Mouse (Mus musculus): ENCODE data around the gene Nlrc5. TPM values are rescaled to one million over a fixed set of nuclear protein-coding genes. Genes with fewer than 3 reads are reported as not detected.

Gene Nlrc5
- polyA plus RNA-seq, 1 experiment from 2014 or later: 0.28 TPM

DNA sequence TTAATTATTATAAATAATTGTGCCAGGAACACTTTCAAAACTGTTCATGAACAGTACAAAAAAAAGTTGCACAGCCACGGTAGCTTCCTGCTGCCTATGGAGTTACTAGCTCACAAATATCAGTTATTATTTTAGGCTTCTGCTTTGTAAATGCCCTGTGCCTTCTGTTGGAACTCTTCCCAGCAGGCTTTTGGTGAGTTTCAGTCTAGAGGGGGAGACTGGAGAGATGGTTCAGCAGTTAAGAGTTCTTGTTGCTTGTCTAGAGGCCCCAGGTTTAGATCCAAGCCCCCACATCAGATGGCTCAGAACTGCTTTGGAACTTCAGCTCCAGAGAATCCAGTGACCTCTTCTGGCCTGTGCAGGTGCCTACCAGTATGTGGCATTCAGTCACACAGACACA, 37.1 kb downstream of the Nlrc5 start:
- ATAC-seq (replicated peaks; ENCODE audit: insufficient number of reproducible peaks, insufficient read depth, low FRiP score, low read depth): no peak
- Histone ChIP-seq H3K27me3 (0 out of 2 replicates have a peak, but pooled peaks cover under 1% of the 10 kb centered on the region), H3K4me3 (no peak overlapping the region), H3K4me2 (no peak overlapping the region), H3K27ac (no peak overlapping the region), H3K36me3 (no peaks in the 10 kb centered on the region), H3K9me3 (replicated peaks) (no peaks in the 10 kb centered on the region), H3K4me1 (replicated peaks) (no peaks in the 10 kb centered on the region), H3K9ac (no peak overlapping the region)
- WGBS: 84% methylated on average over 1 of the region's 1 CpGs

GRCm38 (mm10) chr8:94472741-94473140, 38.6 kb downstream of the Nlrc5 start:
- Histone ChIP-seq H3K27me3 (0 out of 2 replicates have a peak, but pooled peaks cover 3% of the 10 kb centered on the region), H3K9ac (no peak overlapping the region), H3K36me3 (no peaks in the 10 kb centered on the region), H3K27ac (no peak overlapping the region), H3K4me2 (no peak overlapping the region), H3K4me1 (replicated peaks) (no peaks in the 10 kb centered on the region), H3K9me3 (replicated peaks) (no peaks in the 10 kb centered on the region), H3K4me3 (no peak overlapping the region)
- WGBS: 71% methylated on average over 8 of the region's 8 CpGs
- no peak for ATAC-seq (replicated peaks; ENCODE audit: insufficient number of reproducible peaks, insufficient read depth, low FRiP score, low read depth)

GRCm38 (mm10) chr8:94473431-94473830, 39.3 kb downstream of the Nlrc5 start:
- H3K27me3 ChIP-seq: 0 out of 2 replicates have a peak, but pooled peaks cover 3% of the 10 kb centered on the region
- no peak overlapping the region for H3K4me2 ChIP-seq
- H3K4me1 ChIP-seq (replicated peaks): no peaks in the 10 kb centered on the region
- no peak overlapping the region for H3K4me3 ChIP-seq
- ATAC-seq (replicated peaks; ENCODE audit: insufficient number of reproducible peaks, insufficient read depth, low FRiP score, low read depth): no peak
- no peak overlapping the region for H3K9ac ChIP-seq
- H3K9me3 ChIP-seq (replicated peaks): no peaks in the 10 kb centered on the region
- no peaks in the 10 kb centered on the region for H3K36me3 ChIP-seq
- WGBS: 68% methylated on average over 21 of the region's 21 CpGs
- no peak overlapping the region for H3K27ac ChIP-seq

DNA sequence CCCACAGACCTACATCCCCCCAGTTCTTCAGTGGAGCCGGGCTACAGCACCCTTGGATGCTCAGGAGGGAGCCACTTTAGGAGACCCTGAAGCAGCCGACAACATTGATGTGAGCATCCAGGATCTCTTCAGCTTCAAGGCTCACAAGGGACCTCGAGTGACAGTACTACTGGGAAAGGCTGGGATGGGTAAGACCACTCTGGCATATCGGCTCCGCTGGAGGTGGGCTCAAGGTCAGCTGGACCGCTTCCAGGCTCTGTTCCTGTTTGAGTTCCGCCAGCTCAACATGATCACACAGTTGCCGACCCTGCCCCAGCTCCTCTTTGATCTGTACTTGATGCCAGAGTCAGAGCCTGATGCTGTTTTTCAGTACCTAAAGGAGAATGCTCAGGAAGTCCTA, 41.6 kb downstream of the Nlrc5 start:
- 60% methylated on average over 8 of the region's 8 CpGs for WGBS
- Histone ChIP-seq H3K4me2 (no peak overlapping the region), H3K9ac (no peak overlapping the region), H3K9me3 (replicated peaks) (no peaks in the 10 kb centered on the region), H3K27ac (no peak overlapping the region), H3K4me1 (replicated peaks) (no peaks in the 10 kb centered on the region), H3K36me3 (no peaks in the 10 kb centered on the region), H3K4me3 (no peak overlapping the region), H3K27me3 (0 out of 2 replicates have a peak, but pooled peaks cover 8% of the 10 kb centered on the region)
- no peak for ATAC-seq (replicated peaks; ENCODE audit: insufficient number of reproducible peaks, insufficient read depth, low FRiP score, low read depth)

DNA sequence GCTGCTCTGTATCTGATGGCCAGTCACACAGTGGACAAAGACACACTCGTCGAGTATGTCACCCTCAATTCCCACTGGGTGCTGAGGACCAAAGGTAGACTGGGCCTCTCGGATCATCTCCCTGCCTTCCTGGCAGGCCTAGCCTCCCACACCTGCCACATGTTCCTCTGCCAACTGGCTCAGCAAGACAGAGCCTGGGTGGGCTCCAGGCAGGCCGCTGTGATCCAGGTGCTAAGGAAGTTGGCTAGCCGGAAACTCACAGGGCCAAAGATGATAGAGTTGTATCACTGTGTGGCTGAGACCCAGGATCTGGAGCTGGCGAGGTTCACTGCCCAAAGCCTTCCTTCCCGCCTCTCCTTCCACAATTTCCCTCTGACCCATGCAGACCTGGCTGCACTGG, 42.7 kb downstream of the Nlrc5 start:
- Histone ChIP-seq H3K27me3 (peaks cover 8% of the 10 kb centered on the region; the same call in 1 of the 2 replicates), H3K4me3 (no peak overlapping the region), H3K4me1 (replicated peaks) (no peaks in the 10 kb centered on the region), H3K27ac (no peak overlapping the region), H3K9me3 (replicated peaks) (no peaks in the 10 kb centered on the region), H3K36me3 (no peaks in the 10 kb centered on the region), H3K9ac (no peak overlapping the region), H3K4me2 (no peak overlapping the region)
- no peak for ATAC-seq (replicated peaks; ENCODE audit: insufficient number of reproducible peaks, insufficient read depth, low FRiP score, low read depth)
- WGBS: 74% methylated on average over 7 of the region's 7 CpGs

- H3K9me3 ChIP-seq (replicated peaks): no peaks in the 10 kb centered on the region
- WGBS: 4% methylated on average over 6 of the region's 6 CpGs
- ATAC-seq (replicated peaks; ENCODE audit: insufficient number of reproducible peaks, insufficient read depth, low FRiP score, low read depth): no peak
- peaks cover 9% of the 10 kb centered on the region; the same call in 1 of the 2 replicates for H3K27me3 ChIP-seq
- no peak overlapping the region for H3K4me2 ChIP-seq
- no peak overlapping the region for H3K4me3 ChIP-seq
- H3K4me1 ChIP-seq (replicated peaks): no peaks in the 10 kb centered on the region
- no peak overlapping the region for H3K27ac ChIP-seq
- H3K9ac ChIP-seq: no peak overlapping the region
- H3K36me3 ChIP-seq: no peaks in the 10 kb centered on the region
Measured at GRCm38 (mm10) chr8:94482051-94482450, 47.9 kb downstream of the Nlrc5 start.

- Histone ChIP-seq H3K9ac (no peak overlapping the region), H3K4me1 (replicated peaks) (no peaks in the 10 kb centered on the region), H3K4me2 (no peak overlapping the region), H3K36me3 (no peaks in the 10 kb centered on the region), H3K4me3 (no peak overlapping the region), H3K9me3 (replicated peaks) (no peaks in the 10 kb centered on the region), H3K27ac (no peak overlapping the region), H3K27me3 (peaks cover 14% of the 10 kb centered on the region; the same call in 1 of the 2 replicates)
- ATAC-seq (replicated peaks; ENCODE audit: insufficient number of reproducible peaks, insufficient read depth, low FRiP score, low read depth): no peak
- 68% methylated on average over 3 of the region's 3 CpGs for WGBS
Measured at GRCm38 (mm10) chr8:94485288-94485687, 51.1 kb downstream of the Nlrc5 start.

DNA sequence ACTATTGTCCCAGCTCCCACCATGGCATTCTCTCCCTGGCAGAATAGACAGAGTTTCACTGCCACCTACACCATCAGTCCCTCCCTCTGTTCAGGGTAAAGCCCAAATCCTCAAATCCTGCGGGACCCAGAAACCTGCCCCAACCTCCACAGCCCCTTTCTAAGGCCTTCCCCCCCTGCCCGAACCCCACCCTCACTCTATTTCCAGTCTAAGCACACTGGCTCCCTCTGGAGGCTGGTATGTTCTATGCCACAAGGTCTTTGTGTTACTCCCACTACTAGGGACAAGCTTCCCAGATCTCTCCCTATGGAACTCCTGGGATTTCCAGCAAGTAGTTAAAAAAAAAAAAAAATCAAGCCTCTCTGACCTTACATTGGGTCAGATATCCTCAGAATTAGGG, 51.7 kb downstream of the Nlrc5 start:
- peaks cover 20% of the 10 kb centered on the region for H3K27me3 ChIP-seq
- no peaks in the 10 kb centered on the region for H3K36me3 ChIP-seq
- H3K27ac ChIP-seq: no peak overlapping the region
- no peak overlapping the region for H3K9ac ChIP-seq
- WGBS: 14% methylated on average over 2 of the region's 2 CpGs
- H3K4me1 ChIP-seq (replicated peaks): no peaks in the 10 kb centered on the region
- no peak overlapping the region for H3K4me3 ChIP-seq
- ATAC-seq (replicated peaks; ENCODE audit: insufficient number of reproducible peaks, insufficient read depth, low FRiP score, low read depth): no peak
- H3K9me3 ChIP-seq (replicated peaks): no peaks in the 10 kb centered on the region
- H3K4me2 ChIP-seq: no peak overlapping the region

DNA sequence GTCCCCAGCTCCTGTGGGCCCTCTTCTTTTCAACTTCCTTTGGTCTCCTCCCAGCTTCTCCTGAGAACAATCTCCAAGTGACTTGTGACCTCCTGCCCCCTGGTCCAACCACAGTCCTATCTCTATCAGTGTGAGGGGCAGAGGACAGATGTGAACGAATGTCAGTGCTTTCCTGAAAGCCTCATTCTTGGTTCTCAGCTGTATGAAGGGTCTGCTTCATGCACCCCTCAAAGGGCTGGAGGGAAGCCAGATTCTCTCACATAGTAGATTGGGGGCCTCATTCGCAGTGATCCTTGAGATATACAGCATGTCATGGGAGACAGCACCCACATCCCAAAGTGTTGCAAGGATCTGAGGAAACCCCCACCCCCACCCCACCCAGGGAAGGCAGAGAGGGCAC, 53.9 kb downstream of the Nlrc5 start:
- no peak overlapping the region for H3K9ac ChIP-seq
- WGBS: 43% methylated on average over 2 of the region's 2 CpGs
- ATAC-seq (replicated peaks; ENCODE audit: insufficient number of reproducible peaks, insufficient read depth, low FRiP score, low read depth): no peak

DNA sequence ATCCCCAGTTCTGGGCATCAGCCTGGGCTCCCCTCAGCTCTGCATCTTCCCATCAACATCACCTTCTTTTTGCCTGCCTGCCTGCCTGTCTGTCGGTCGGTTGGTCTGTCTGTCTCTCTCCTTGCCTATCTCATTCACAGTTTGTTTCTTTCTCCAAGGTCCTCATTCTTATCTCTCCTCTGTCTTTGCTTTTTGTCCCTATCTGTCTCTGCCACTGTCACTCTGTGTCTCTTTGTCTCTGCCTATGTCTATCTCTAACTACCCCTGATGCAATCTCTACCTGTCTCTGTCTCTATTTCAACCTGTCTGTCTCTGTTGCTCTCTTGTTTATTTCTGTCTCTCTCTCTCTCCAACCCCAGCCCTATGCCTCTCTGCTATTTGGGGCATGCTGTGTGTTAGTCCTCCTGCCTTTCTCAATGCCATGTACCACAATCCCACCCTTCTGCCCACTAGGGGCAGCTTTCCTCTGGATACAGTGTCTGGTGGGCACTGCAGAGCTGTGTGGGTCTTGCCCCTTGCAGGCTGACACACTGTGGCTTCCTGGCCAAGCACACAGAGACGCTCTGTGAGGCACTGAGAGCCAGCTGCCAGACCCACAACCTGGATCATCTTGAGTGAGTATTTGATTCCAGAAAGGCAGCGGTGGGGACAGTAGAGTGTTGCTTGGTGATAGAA, 55.8 kb downstream of the Nlrc5 start:
- Histone ChIP-seq H3K27ac (no peak overlapping the region), H3K9me3 (replicated peaks) (no peaks in the 10 kb centered on the region), H3K9ac (no peak overlapping the region), H3K4me2 (no peak overlapping the region), H3K4me1 (replicated peaks) (peaks cover 10% of the 10 kb centered on the region), H3K4me3 (no peak overlapping the region), H3K27me3 (peaks cover 22% of the 10 kb centered on the region; the same call in 1 of the 2 replicates), H3K36me3 (no peaks in the 10 kb centered on the region)
- no peak for ATAC-seq (replicated peaks; ENCODE audit: insufficient number of reproducible peaks, insufficient read depth, low FRiP score, low read depth)
- WGBS: 38% methylated on average over 4 of the region's 4 CpGs

More for the DNA sequence above, 53.9 kb downstream of the Nlrc5 start:
- Histone ChIP-seq H3K27ac (no peak overlapping the region), H3K36me3 (no peaks in the 10 kb centered on the region), H3K4me3 (no peak overlapping the region), H3K27me3 (peaks cover 19% of the 10 kb centered on the region; the same call in 1 of the 2 replicates), H3K4me1 (replicated peaks) (peaks cover 10% of the 10 kb centered on the region), H3K4me2 (no peak overlapping the region), H3K9me3 (replicated peaks) (no peaks in the 10 kb centered on the region)

- Histone ChIP-seq H3K4me1 (replicated peaks) (peaks cover 10% of the 10 kb centered on the region), H3K4me2 (peak overlapping the region; percentile 65), H3K4me3 (peak overlapping the region; percentile 31), H3K27ac (no peak overlapping the region), H3K36me3 (no peaks in the 10 kb centered on the region), H3K9ac (no peak overlapping the region), H3K27me3 (peaks cover 22% of the 10 kb centered on the region; the same call in 1 of the 2 replicates), H3K9me3 (replicated peaks) (no peaks in the 10 kb centered on the region)
- WGBS: 5% methylated on average over 15 of the region's 15 CpGs
- peak; percentile 65; the same call in 1 of the 2 replicates for ATAC-seq (replicated peaks; ENCODE audit: insufficient number of reproducible peaks, insufficient read depth, low FRiP score, low read depth)
Measured at GRCm38 (mm10) chr8:94492021-94492681, 58.0 kb downstream of the Nlrc5 start.
